Mouse (Mus musculus) kidney, adult 11 months (tissue): Measurements from ENCODE around the gene Extl2.

Experiments
- DNase-seq: peaks from one replicate; pipeline ENCODE4 v3.0.0; 2022

Extl2 gene

DNA sequence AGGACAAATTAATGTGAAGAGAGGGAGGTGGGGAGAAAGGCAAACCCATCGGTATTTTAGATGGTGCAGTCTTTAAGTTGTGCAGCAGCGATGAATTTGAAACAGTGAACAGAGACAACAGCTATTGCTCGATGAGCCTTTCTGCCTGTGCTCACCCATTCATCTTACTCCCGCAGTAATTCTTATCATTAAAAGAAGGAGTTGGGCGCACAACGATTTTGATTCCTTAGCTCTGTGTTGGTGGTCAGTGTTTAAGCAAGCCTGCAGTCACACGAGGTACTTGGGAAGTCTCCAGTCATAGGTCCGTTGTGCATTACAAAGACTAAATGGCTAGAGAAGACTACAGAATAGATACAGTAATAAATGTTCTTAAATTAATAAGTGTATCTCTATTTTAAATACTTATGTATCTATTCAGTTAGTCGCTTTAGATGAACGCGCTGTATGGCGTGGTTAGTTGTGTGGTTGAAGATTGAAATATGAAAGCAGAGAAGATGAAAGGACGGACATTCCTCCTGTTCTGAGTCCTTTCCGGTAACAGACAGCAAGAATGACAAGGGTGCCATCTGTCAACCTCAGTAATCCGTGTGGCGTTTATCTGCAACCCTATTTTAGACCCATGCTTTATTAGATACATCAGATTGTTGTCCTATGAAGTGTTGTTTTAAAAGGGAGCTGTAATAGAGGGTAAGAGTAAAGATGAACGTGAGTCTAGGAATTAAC is 2.5 kb downstream of the Extl2 start:
- DNase-seq, result no peak

GRCm38 (mm10) chr3:116014901-116015300 is 7.6 kb downstream of the Extl2 start:
- no peak for DNase-seq

GRCm38 (mm10) chr3:116016116-116016515 is 8.9 kb downstream of the Extl2 start:
- no peak for DNase-seq

- DNase-seq, result no peak
Observed at GRCm38 (mm10) chr3:116018606-116019005, 11.3 kb downstream of the Extl2 start.

DNA sequence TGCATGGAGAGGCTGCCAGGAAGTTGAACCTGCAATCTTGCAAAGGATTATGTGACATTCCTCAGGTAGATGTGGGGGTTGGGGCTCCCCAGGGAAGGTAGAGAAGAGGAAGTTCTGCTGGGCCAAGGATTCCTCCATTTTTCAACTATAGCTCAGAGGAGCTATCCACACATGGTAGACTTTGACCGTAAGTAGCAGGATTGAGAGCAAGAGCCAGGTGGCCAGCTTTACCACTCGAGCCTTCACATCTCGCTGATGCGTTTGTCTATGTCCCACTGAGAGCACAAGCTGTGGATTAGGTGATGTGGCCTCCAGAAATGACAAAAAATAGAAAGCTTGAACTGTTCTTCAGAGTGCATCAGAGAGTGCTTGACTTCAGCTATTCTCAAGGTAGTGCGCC is 11.9 kb downstream of the Extl2 start:
- no peak for DNase-seq

DNA sequence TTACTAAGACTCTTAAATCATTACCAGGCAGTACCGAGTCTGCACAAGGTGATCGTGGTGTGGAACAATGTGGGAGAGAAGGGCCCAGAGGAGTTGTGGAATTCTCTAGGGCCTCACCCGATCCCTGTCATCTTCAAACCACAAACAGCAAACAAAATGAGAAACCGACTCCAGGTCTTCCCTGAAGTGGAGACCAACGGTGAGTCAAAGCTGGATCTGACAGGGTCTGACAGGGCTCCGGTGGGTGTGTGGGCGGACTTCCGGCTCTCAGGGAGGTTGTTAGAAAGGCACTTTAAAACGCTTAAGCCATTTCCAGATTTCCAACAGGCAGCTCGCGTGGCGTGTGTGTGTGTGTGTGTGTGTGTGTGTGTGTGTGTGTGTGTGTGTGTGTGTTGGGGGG is 17.0 kb downstream of the Extl2 start:
- no peak for DNase-seq

DNA sequence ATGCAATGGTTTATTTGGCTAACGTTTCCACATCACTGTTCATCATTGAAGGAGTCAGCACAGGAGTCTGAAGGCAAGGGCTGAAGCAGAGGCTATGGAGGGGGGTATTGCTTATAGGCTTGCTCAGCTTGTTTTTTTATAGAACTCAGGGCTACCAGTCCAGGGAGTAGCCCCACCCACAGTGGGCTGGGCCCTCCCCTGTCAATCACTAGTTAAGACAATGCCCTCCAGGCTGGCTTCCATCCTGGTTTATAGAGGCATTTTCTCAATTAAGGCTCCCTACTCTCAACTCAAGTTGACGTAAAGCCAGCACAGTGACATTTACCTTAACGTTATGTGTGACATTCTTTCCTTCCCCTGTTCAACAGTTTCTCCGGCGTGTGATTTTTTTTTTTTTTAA is 17.4 kb downstream of the Extl2 start:
- DNase-seq, result no peak

DNA sequence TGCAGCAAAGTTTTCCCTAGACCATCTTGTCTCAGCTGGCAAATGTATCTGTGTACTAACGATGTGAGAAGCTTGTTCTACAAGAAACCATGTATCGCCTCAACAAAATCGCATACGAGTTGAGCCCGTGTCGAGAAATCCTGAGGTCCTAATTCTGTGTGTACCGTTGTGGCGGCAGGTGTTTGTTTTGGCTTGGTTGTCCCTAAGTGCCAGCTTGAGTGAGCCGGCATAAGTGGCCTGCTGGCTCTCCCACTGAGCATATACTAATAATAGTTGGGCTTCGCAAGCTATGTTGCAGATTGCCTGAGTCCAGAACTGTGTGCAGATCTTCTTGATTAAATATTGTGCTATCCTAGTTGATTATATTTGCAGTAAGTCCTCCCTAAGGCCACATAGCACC is 18.4 kb downstream of the Extl2 start:
- no peak for DNase-seq

DNA sequence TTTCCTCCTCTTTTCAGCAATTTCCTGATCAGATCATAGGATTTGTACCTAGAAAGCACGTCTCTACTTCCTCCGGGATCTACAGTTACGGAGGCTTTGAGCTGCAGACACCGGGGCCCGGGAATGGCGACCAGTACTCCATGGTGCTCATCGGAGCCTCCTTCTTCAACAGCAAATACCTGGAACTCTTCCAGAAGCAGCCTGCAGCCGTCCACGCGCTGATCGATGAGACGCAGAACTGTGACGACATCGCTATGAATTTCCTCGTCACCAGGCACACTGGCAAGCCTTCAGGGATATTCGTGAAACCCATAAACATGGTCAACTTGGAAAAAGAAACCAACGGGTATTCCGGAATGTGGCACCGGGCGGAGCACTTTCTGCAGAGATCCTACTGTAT is 19.7 kb downstream of the Extl2 start:
- DNase-seq, result no peak

GRCm38 (mm10) chr3:116030152-116030788 is 23.0 kb downstream of the Extl2 start:
- no peak for DNase-seq

- DNase-seq, result no peak
Observed at GRCm38 (mm10) chr3:116033218-116033870, 26.1 kb downstream of the Extl2 start.

DNA sequence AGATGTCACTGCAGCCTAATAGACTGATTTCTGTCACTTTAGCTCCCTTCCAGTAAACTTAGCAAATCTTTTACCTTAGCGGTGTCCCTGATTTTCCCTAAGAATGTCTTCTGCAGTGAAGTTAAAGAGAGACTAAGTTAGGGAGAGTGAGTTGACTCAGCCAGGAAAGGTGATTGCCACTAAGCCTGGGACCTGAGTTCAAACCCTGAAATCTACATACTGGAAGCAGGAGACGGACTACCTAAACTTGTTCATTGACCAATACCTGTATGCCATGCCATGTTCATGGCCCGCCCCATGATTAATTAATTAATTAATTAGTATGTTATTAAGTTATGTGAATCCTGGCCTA is 26.6 kb downstream of the Extl2 start:
- no peak for DNase-seq

- DNase-seq, result no peak
Observed at GRCm38 (mm10) chr3:116040776-116041175, 33.5 kb downstream of the Extl2 start.

- no peak for DNase-seq
Observed at GRCm38 (mm10) chr3:116046000-116046399, 38.7 kb downstream of the Extl2 start.

GRCm38 (mm10) chr3:116047034-116047433 is 39.8 kb downstream of the Extl2 start:
- no peak for DNase-seq

GRCm38 (mm10) chr3:116057078-116057477 is 49.8 kb downstream of the Extl2 start:
- DNase-seq, result no peak

- no peak for DNase-seq
Observed at GRCm38 (mm10) chr3:116060320-116060719, 53.1 kb downstream of the Extl2 start.

GRCm38 (mm10) chr3:116062141-116062540 is 54.9 kb downstream of the Extl2 start:
- DNase-seq, result no peak

DNA sequence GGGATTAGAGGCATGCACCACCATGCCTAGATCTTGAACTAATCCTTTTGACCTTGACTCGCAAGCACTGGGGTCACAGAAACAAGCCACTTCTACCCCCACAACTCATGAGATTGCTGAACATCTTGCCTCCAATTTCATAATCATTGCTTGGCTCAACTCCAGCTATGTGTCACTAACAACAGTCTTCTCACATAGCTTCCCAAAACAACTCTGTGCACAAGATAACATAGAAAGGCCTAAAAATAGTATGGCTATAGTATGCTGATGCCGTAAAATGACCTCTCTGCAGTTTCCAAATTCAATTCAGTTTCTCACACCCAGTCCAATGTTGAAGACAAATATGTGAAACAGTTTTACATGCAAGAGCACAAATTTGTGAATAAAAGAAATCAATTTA is 65.3 kb downstream of the Extl2 start:
- DNase-seq, result no peak

DNA sequence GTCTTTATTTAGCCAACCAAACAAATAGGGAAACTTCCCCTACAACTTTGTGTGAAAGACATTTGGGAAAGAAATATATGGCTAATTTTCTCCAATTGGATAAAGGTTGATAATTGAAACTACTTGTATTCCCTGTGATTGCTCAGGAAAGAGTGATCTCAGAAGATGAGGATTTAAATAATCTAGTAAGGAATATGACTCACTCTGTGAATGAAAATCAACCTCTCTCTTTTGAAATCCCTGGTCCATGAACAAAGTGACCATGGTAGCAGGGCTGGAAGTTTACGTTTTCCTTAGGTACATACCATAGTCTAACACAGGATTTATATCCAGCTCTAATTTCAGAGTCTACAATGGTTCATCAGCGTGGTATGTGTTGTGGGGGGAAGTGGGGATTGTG is 69.5 kb downstream of the Extl2 start:
- no peak for DNase-seq

GRCm38 (mm10) chr3:116078490-116078889 is 71.2 kb downstream of the Extl2 start:
- no peak for DNase-seq
